Mouse (Mus musculus): ENCODE measurements around the gene Slc16a7.

DNA sequence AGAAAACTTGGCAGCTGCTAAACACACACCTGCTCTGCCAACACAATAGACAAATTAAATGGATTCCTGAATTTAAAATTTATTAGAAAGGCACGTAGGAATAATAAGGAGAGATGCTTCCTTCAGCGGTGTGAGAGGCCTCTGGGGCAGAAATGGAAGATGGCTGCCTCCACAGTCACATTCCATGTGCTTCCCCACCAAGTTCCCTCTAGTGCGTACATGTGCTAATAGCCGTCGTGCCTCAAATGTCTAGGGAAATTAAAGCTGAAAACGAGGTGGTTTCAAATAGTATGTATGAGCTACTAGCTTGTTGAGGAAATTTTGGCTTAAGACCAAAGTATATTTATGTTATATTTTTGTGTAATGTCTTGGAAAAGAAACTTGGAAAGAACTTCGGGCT is 36.5 kb downstream of the Slc16a7 start:
- TF ChIP-seq ZNF384 (IDR thresholded peaks at IDR 0.05; ENCODE audit: low read depth, low read length) (no peak), ZC3H11A (IDR thresholded peaks at IDR 0.05; ENCODE audit: borderline replicate concordance, low read depth, low read length) (no peak)

Data from ES-E14 (cell line).